Mouse (Mus musculus) E14TG2a.4 (cell line): ENCODE measurements around the gene Krt73.

Experiments used
- H3K27me3 ChIP-seq: 2 replicates; pipeline ENCODE4 v1.6.1; 2014; ENCODE audit warnings: low read length, control low read depth; ENCODE audit not compliant: insufficient read depth
- H3K36me3 ChIP-seq: 2 replicates; pipeline ENCODE4 v1.6.1; 2014; ENCODE audit warnings: low read length, control low read depth; ENCODE audit not compliant: insufficient read depth
- H3K4me1 ChIP-seq: replicated peaks from 2 replicates; pipeline ENCODE4 v1.6.1; 2014; ENCODE audit warnings: low read depth, low read length, control low read depth
- H3K4me3 ChIP-seq: replicated peaks from 2 replicates; pipeline ENCODE4 v1.5.1; 2014; ENCODE audit warnings: mild to moderate bottlenecking, low read length
- H3K9me3 ChIP-seq: 2 replicates; pipeline ENCODE4 v1.6.1; 2014; ENCODE audit warnings: low read length, control low read depth
- CTCF ChIP-seq: conservative IDR thresholded peaks from 2 replicates; pipeline ENCODE4 v1.5.1; 2014; ENCODE audit warnings: low read length
- NANOG ChIP-seq: IDR thresholded peaks from 2 replicates; pipeline ENCODE4 v1.6.1; 2014; ENCODE audit warnings: borderline replicate concordance, low read length, mixed read lengths
- POU5F1 ChIP-seq: IDR thresholded peaks from 2 replicates; pipeline ENCODE4 v1.6.1; 2014; ENCODE audit warnings: low read length, borderline replicate concordance

Gene Krt73

GRCm38 (mm10) chr15:101803052-101803822 is 1.1 kb upstream of the Krt73 start:
- no peaks in the 10 kb centered on the region for H3K4me1 ChIP-seq
- H3K36me3 ChIP-seq, result no peaks in the 10 kb centered on the region
- no peak overlapping the region for H3K4me3 ChIP-seq
- TF ChIP-seq NANOG (no peak), CTCF (no peak), POU5F1 (no peak)
- H3K9me3 ChIP-seq, result no peaks in the 10 kb centered on the region
- peaks cover 37% of the 10 kb centered on the region for H3K27me3 ChIP-seq

- H3K4me1 ChIP-seq, result peaks cover 3% of the 10 kb centered on the region; the same call in 1 of the 2 replicates
- TF ChIP-seq CTCF (no peak), POU5F1 (no peak), NANOG (no peak)
- H3K9me3 ChIP-seq, result peaks cover 6% of the 10 kb centered on the region; the same call in 1 of the 2 replicates
- no peak overlapping the region for H3K4me3 ChIP-seq
- H3K36me3 ChIP-seq, result no peaks in the 10 kb centered on the region
- H3K27me3 ChIP-seq, result peaks cover 48% of the 10 kb centered on the region
These were observed 11.3 kb downstream of the Krt73 start for GRCm38 (mm10) chr15:101790867-101791266.

GRCm38 (mm10) chr15:101786360-101786759 is 15.8 kb downstream of the Krt73 start, which contains the start of gene Krt72:
Gene Krt72 (minus strand): TSS chr15:101786460.
- H3K4me3 ChIP-seq, result peak within 1 kb of the TSS; percentile 69
- no peaks in the 10 kb centered on the region for H3K36me3 ChIP-seq
- peaks cover 43% of the 10 kb centered on the region for H3K27me3 ChIP-seq
- no peaks in the 10 kb centered on the region for H3K9me3 ChIP-seq
- no peak for TF ChIP-seq CTCF
- no peak for TF ChIP-seq POU5F1
- no peak for TF ChIP-seq NANOG
- H3K4me1 ChIP-seq, result peaks cover 3% of the 10 kb centered on the region; the same call in 1 of the 2 replicates

- Histone ChIP-seq H3K4me1 (peaks cover 9% of the 10 kb centered on the region), H3K4me3 (no peak overlapping the region), H3K36me3 (no peaks in the 10 kb centered on the region), H3K27me3 (peaks cover 11% of the 10 kb centered on the region), H3K9me3 (peaks cover 9% of the 10 kb centered on the region; the same call in 1 of the 2 replicates)
- TF ChIP-seq NANOG (no peak), POU5F1 (no peak), CTCF (no peak)
These were observed 28.7 kb downstream of the Krt73 start for GRCm38 (mm10) chr15:101773420-101773819.

- H3K36me3 ChIP-seq, result no peaks in the 10 kb centered on the region
- 0 out of 2 replicates have a peak, but pooled peaks cover 5% of the 10 kb centered on the region for H3K9me3 ChIP-seq
- no peak for TF ChIP-seq NANOG
- peak; percentile 78 for TF ChIP-seq CTCF
- TF ChIP-seq POU5F1, result no peak
- H3K4me3 ChIP-seq, result no peak overlapping the region
- H3K4me1 ChIP-seq, result peaks cover 9% of the 10 kb centered on the region
- peaks cover 11% of the 10 kb centered on the region for H3K27me3 ChIP-seq
These were observed 29.4 kb downstream of the Krt73 start for GRCm38 (mm10) chr15:101772711-101773081.

GRCm38 (mm10) chr15:101772080-101772710 is 30.0 kb downstream of the Krt73 start:
- Histone ChIP-seq H3K9me3 (0 out of 2 replicates have a peak, but pooled peaks cover 5% of the 10 kb centered on the region), H3K4me3 (no peak overlapping the region), H3K36me3 (no peaks in the 10 kb centered on the region), H3K27me3 (peaks cover 11% of the 10 kb centered on the region), H3K4me1 (peaks cover 9% of the 10 kb centered on the region)
- no peak for TF ChIP-seq CTCF
- no peak for TF ChIP-seq NANOG
- TF ChIP-seq POU5F1, result no peak

- peaks cover 9% of the 10 kb centered on the region for H3K4me1 ChIP-seq
- no peak overlapping the region for H3K4me3 ChIP-seq
- H3K27me3 ChIP-seq, result peaks cover 11% of the 10 kb centered on the region
- peaks cover 9% of the 10 kb centered on the region; the same call in 1 of the 2 replicates for H3K9me3 ChIP-seq
- no peaks in the 10 kb centered on the region for H3K36me3 ChIP-seq
- TF ChIP-seq POU5F1 (no peak), CTCF (no peak), NANOG (no peak)
These were observed 31.9 kb downstream of the Krt73 start for GRCm38 (mm10) chr15:101770226-101770625.
